In the genomic region with DNA sequence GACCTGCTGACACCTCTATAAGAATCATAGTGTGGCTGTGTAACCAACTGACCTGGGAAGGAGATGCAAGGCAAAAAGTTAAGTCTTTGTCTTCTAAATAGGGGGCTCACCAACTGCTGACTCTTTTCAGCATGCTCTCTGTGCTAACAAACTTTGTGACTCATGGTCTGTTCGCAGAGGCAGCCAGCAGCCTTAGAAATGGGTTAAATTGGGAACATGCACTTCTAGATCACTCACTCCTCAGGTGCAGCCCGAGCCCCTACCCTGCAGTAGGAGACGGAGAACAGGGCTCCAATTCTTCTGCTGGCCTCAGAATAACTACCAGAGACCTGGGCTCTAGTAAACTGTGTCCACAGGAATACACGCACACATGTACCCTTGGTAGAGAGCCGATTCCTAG, we compare ENCODE assay signal across 9 mouse cellular contexts. TPM values are rescaled to one million over a fixed set of nuclear protein-coding genes. Genes with fewer than 3 reads are reported as not detected.
DNase-seq lines count a peak whose midpoint lies in the region; ATAC-seq and TF ChIP-seq lines count a peak whose summit lies in the region.
"Had no signal": no experiment of that assay in that cellular context is flagged by ENCODE, and none has a peak within 500 bp of the region (broad histone marks: within the 10 kb centered on the region; RNA-seq: fewer than 3 reads in every experiment).

No protein-coding gene starts in this region.

- H3K4me1 ChIP-seq in heart, embryonic 13.5 days = peaks cover 54% of the 10 kb centered on the region
- H3K4me1 ChIP-seq in bone marrow macrophage, adult 2 months (ENCODE audit: control insufficient read depth, insufficient read depth, low read length) = peaks cover 7% of the 10 kb centered on the region
- peaks cover 14% of the 10 kb centered on the region for H3K4me1 ChIP-seq in forebrain, embryonic 15.5 days
- peaks cover 27% of the 10 kb centered on the region for H3K4me1 ChIP-seq in midbrain, embryonic 10.5 days

- no peak overlapping the region for H3K27ac ChIP-seq in heart, embryonic 13.5 days (replicated peaks)
- no peak overlapping the region for H3K27ac ChIP-seq in bone marrow macrophage, adult 2 months (ENCODE audit: insufficient read depth, low read depth, low read length)
- peak overlapping the region; percentile 76; the same call in 1 of the 2 replicates for H3K27ac ChIP-seq in forebrain, embryonic 15.5 days (replicated peaks)
- peak overlapping the region; percentile 92 for H3K27ac ChIP-seq in midbrain, embryonic 10.5 days (replicated peaks)

- no peak for TF ChIP-seq CTCF in bone marrow macrophage, adult 2 months (IDR thresholded peaks at IDR 0.05; ENCODE audit: low read depth, low read length)

- H3K4me2 ChIP-seq in heart, embryonic 13.5 days = peak overlapping the region; percentile 90
- H3K4me2 ChIP-seq in forebrain, embryonic 15.5 days (replicated peaks) = peak overlapping the region; percentile 62

- H3K9ac ChIP-seq in heart, embryonic 13.5 days = peak overlapping the region; percentile 86
- H3K9ac ChIP-seq in forebrain, embryonic 15.5 days (replicated peaks) = peak overlapping the region; percentile 66

- 27% methylated on average over 5 of the region's 5 CpGs for WGBS in heart, embryonic 13.5 days
- 21% methylated on average over 5 of the region's 5 CpGs for WGBS in forebrain, embryonic 15.5 days
- WGBS in midbrain, embryonic 10.5 days = 31% methylated on average over 5 of the region's 5 CpGs

- DNase-seq in heart, adult 9 months (ENCODE audit: low spot score in 2 of 2) = no peak
- no peak for DNase-seq in midbrain, embryonic 10.5 days (ENCODE audit: low spot score)
- no peak for DNase-seq in ovary, postnatal 36 days (ENCODE audit: low spot score)
- no peak for DNase-seq in urinary bladder, postnatal 14 days (ENCODE audit: low spot score)

- peak overlapping the region; percentile 76 for H3K4me3 ChIP-seq in heart, embryonic 13.5 days
- H3K4me3 ChIP-seq in bone marrow macrophage, adult 2 months (ENCODE audit: insufficient read depth, low read length) = 0 out of 2 replicates have a peak overlapping the region, but pooled peaks have one; percentile 72
- peak overlapping the region; percentile 90 for H3K4me3 ChIP-seq in forebrain, embryonic 15.5 days
- peak overlapping the region; percentile 87 for H3K4me3 ChIP-seq in midbrain, embryonic 10.5 days

- H3K9me3 ChIP-seq in heart, embryonic 13.5 days = no peaks in the 10 kb centered on the region
- H3K9me3 ChIP-seq in forebrain, embryonic 15.5 days = no peaks in the 10 kb centered on the region
- H3K9me3 ChIP-seq in midbrain, embryonic 10.5 days (replicated peaks) = no peaks in the 10 kb centered on the region

- peaks cover 21% of the 10 kb centered on the region; the same call in 1 of the 2 replicates for H3K27me3 ChIP-seq in heart, embryonic 13.5 days (replicated peaks)
- H3K27me3 ChIP-seq in forebrain, embryonic 15.5 days = no peaks in the 10 kb centered on the region
- peaks cover 51% of the 10 kb centered on the region for H3K27me3 ChIP-seq in midbrain, embryonic 10.5 days (ENCODE audit: low read depth, poor library complexity, severe bottlenecking)

- H3K36me3 ChIP-seq in heart, embryonic 13.5 days = no peaks in the 10 kb centered on the region
- no peaks in the 10 kb centered on the region for H3K36me3 ChIP-seq in forebrain, embryonic 15.5 days
- H3K36me3 ChIP-seq in midbrain, embryonic 10.5 days = no peaks in the 10 kb centered on the region

- ATAC-seq in heart, embryonic 13.5 days (ENCODE audit: extremely low read depth, insufficient number of reproducible peaks, low FRiP score, low TSS enrichment) = no peak
- no peak for ATAC-seq in forebrain, embryonic 15.5 days (replicated peaks)
- ATAC-seq in monocyte, adult 5-6 weeks (replicated peaks; ENCODE audit: insufficient number of reproducible peaks, low FRiP score, low TSS enrichment, poor library complexity, severe bottlenecking) = no peak

- no peak for TF ChIP-seq POLR2A in bone marrow macrophage, adult 2 months (IDR thresholded peaks at IDR 0.05; ENCODE audit: borderline replicate concordance, low read depth, low read length)

RNA-seq across cellular contexts. Expression of gene Efr3b, which starts 1.2 kb away (rescaled TPM):
- 5.9 and 6.2 TPM in 2 replicates for polyA plus RNA-seq in heart, embryonic 13.5 days (2015; fragmentation: Nextera tagmentation; extraction: Ambion mirVana)
- polyA plus RNA-seq in bone marrow macrophage, adult 2 months (2012; ENCODE audit: insufficient read depth, insufficient read length, missing spikeins) = 3.2 and 4.6 TPM in 2 replicates
- polyA plus RNA-seq in forebrain, embryonic 15.5 days (2015; fragmentation: Nextera tagmentation; extraction: Ambion mirVana) = 29.9 and 31.4 TPM in 2 replicates
- 8.4 and 13.4 TPM in 2 replicates for polyA plus RNA-seq in midbrain, embryonic 10.5 days (2016; fragmentation: Nextera tagmentation; extraction: Ambion mirVana)
- not detected in 3 replicates for total RNA-seq in monocyte, adult 5-6 weeks (2017)
- polyA plus RNA-seq: erythroblast, embryonic 14.5 days had no signal

RNA-seq across cellular contexts. Expression of gene Dnajc27, which starts 44.9 kb away (rescaled TPM):
- 7.8 and 8.0 TPM in 2 replicates for polyA plus RNA-seq in heart, embryonic 13.5 days (2015; fragmentation: Nextera tagmentation; extraction: Ambion mirVana)
- polyA plus RNA-seq in bone marrow macrophage, adult 2 months (2012; ENCODE audit: insufficient read depth, insufficient read length, missing spikeins) = 3.2 and 3.4 TPM in 2 replicates
- polyA plus RNA-seq in forebrain, embryonic 15.5 days (2015; fragmentation: Nextera tagmentation; extraction: Ambion mirVana) = 13.1 and 13.3 TPM in 2 replicates
- polyA plus RNA-seq in midbrain, embryonic 10.5 days (2016; fragmentation: Nextera tagmentation; extraction: Ambion mirVana) = 11.6 and 13.6 TPM in 2 replicates
- 5.8 to 8.9 TPM (median 6.1 TPM) in 3 replicates for total RNA-seq in monocyte, adult 5-6 weeks (2017)

Comparison
In these comparisons a context has a peak if more than half of its experiments do, and no peak if none do; other contexts are left out.
1. H3K27ac ChIP-seq: peak in forebrain, embryonic 15.5 days (single experiment) and midbrain, embryonic 10.5 days (single experiment); none in heart, embryonic 13.5 days (single experiment) and bone marrow macrophage, adult 2 months (single experiment).
2. Peak in every context shown above with its lines, with median percentiles within 50 percentile points of each other: H3K4me3 ChIP-seq.